Mouse (Mus musculus) lung, embryonic 15.5 days (tissue): Measurements from ENCODE around the gene Krtap4-9. TPM values are rescaled to one million over a fixed set of nuclear protein-coding genes. Genes with fewer than 3 reads are reported as not detected.

ENCODE experiments used
- polyA plus RNA-seq: library from polyadenylated mRNA; unstranded; fragments of >200 nt; fragmentation: Nextera tagmentation; extraction: Ambion mirVana; gene quantifications from 2 replicates; pipeline ENCODE4 v1.2.1, GENCODE M21; 2015

Gene Krtap4-9
- polyA plus RNA-seq, 1 experiment from 2014 or later = not detected

Other genes with a start within 250 kb of the Krtap4-9 start
- not detected in 2 replicates for gene Krt40, start 242.0 kb upstream of the Krtap4-9 start, polyA plus RNA-seq
- not detected in 2 replicates for gene Krtap3-3, start 234.3 kb upstream of the Krtap4-9 start, polyA plus RNA-seq
- not detected in 2 replicates for gene Krtap3-2, start 228.3 kb upstream of the Krtap4-9 start, polyA plus RNA-seq
- gene Gm11939, start 225.7 kb upstream of the Krtap4-9 start, polyA plus RNA-seq = not detected in 2 replicates
- not detected in 2 replicates for gene Krtap3-1, start 218.6 kb upstream of the Krtap4-9 start, polyA plus RNA-seq
- gene Krtap1-5, start 204.2 kb upstream of the Krtap4-9 start, polyA plus RNA-seq = not detected in 2 replicates
- not detected in 2 replicates for gene Krtap1-4, start 201.5 kb upstream of the Krtap4-9 start, polyA plus RNA-seq
- gene Krtap1-3, start 193.9 kb upstream of the Krtap4-9 start, polyA plus RNA-seq = not detected in 2 replicates
- not detected in 2 replicates for gene Krtap9-3, start 187.1 kb upstream of the Krtap4-9 start, polyA plus RNA-seq
- gene Gm11938, start 181.9 kb upstream of the Krtap4-9 start, polyA plus RNA-seq = not detected in 2 replicates
- not detected in 2 replicates for gene Gm11937, start 175.0 kb upstream of the Krtap4-9 start, polyA plus RNA-seq
- gene Krtap2-4, start 170.4 kb upstream of the Krtap4-9 start, polyA plus RNA-seq = not detected in 2 replicates
- not detected in 2 replicates for gene Gm11562, start 164.8 kb upstream of the Krtap4-9 start, polyA plus RNA-seq
- gene Krtap4-1, start 157.0 kb upstream of the Krtap4-9 start, polyA plus RNA-seq = not detected in 2 replicates
- gene Krtap4-2, start 150.1 kb upstream of the Krtap4-9 start, polyA plus RNA-seq = not detected in 2 replicates
- gene Krtap4-7, start 141.1 kb upstream of the Krtap4-9 start, polyA plus RNA-seq = not detected in 2 replicates
- not detected in 2 replicates for gene Gm11555, start 135.0 kb upstream of the Krtap4-9 start, polyA plus RNA-seq
- not detected in 2 replicates for gene Gm11563, start 126.2 kb upstream of the Krtap4-9 start, polyA plus RNA-seq
- not detected in 2 replicates for gene Krtap4-6, start 119.2 kb upstream of the Krtap4-9 start, polyA plus RNA-seq
- gene Gm14190, start 94.5 kb upstream of the Krtap4-9 start, polyA plus RNA-seq = not detected in 2 replicates
- gene Gm14180, start 50.9 kb upstream of the Krtap4-9 start, polyA plus RNA-seq = not detected in 2 replicates
- gene Gm11595, start 12.3 kb upstream of the Krtap4-9 start, polyA plus RNA-seq = not detected in 2 replicates
- not detected in 2 replicates for gene Krtap4-8, start 4.5 kb upstream of the Krtap4-9 start, polyA plus RNA-seq
- gene Gm11596, start 8.3 kb downstream of the Krtap4-9 start, polyA plus RNA-seq = not detected in 2 replicates
- gene Gm11569, start 13.7 kb downstream of the Krtap4-9 start, polyA plus RNA-seq = not detected in 2 replicates
- gene Gm11554, start 19.2 kb downstream of the Krtap4-9 start, polyA plus RNA-seq = not detected in 2 replicates
- not detected in 2 replicates for gene Krtap4-13, start 24.7 kb downstream of the Krtap4-9 start, polyA plus RNA-seq
- not detected in 2 replicates for gene Gm11564, start 30.5 kb downstream of the Krtap4-9 start, polyA plus RNA-seq
- not detected in 2 replicates for gene 2300003K06Rik, start 52.9 kb downstream of the Krtap4-9 start, polyA plus RNA-seq
- gene Krtap4-16, start 66.4 kb downstream of the Krtap4-9 start, polyA plus RNA-seq = not detected in 2 replicates
- gene Gm11568, start 72.7 kb downstream of the Krtap4-9 start, polyA plus RNA-seq = not detected in 2 replicates
- not detected in 2 replicates for gene Gm11559, start 79.3 kb downstream of the Krtap4-9 start, polyA plus RNA-seq
- gene Krtap9-1, start 88.2 kb downstream of the Krtap4-9 start, polyA plus RNA-seq = not detected in 2 replicates
- gene Gm11567, start 94.0 kb downstream of the Krtap4-9 start, polyA plus RNA-seq = not detected in 2 replicates
- gene Krtap31-1, start 122.7 kb downstream of the Krtap4-9 start, polyA plus RNA-seq = not detected in 2 replicates
- gene Gm11565, start 129.6 kb downstream of the Krtap4-9 start, polyA plus RNA-seq = not detected in 2 replicates
- not detected in 2 replicates for gene Krtap31-2, start 151.1 kb downstream of the Krtap4-9 start, polyA plus RNA-seq
- gene Krtap9-5, start 163.3 kb downstream of the Krtap4-9 start, polyA plus RNA-seq = not detected in 2 replicates
- gene Krtap29-1, start 193.9 kb downstream of the Krtap4-9 start, polyA plus RNA-seq = not detected in 2 replicates
- gene Krtap16-1, start 201.4 kb downstream of the Krtap4-9 start, polyA plus RNA-seq = not detected in 2 replicates
- gene Krtap17-1, start 208.8 kb downstream of the Krtap4-9 start, polyA plus RNA-seq = 1.6 and 2.3 TPM in 2 replicates
- gene Krt33a, start 231.0 kb downstream of the Krtap4-9 start, polyA plus RNA-seq = not detected in 2 replicates
- gene Krt33b, start 244.7 kb downstream of the Krtap4-9 start, polyA plus RNA-seq = not detected in 2 replicates